Mouse (Mus musculus): ENCODE measurements around the gene 2010111I01Rik.

DNA sequence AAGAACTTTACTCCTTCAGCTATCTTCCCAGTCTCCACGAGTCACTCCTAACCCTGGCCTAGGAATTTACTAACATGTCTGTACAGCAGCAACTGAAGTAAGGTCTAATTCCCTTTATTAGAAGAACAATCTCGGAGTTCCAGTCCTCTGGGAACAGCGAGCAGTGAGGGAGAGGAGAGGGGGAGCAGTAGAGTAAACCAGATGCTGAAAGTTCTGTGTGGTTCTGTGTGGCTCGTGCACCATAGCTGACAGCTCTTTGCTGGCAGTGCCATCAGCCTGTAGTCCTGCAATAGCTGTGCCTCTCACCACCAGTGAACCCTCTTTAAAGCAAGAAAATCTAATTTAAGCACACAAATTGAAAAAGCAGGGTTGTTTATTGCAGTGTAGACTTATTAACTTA is 324.5 kb downstream of the 2010111I01Rik start:
- TF ChIP-seq CTCF (IDR thresholded peaks at IDR 0.05; ENCODE audit: low read depth) (no peak), EP300 (optimal IDR thresholded peaks at IDR 0.05) (no peak)

Measured in stomach, postnatal 0 days (tissue).